Mouse (Mus musculus) heart, embryonic 16.5 days (tissue): Measurements from ENCODE around the gene Tph1. TPM values are rescaled to one million over a fixed set of nuclear protein-coding genes. Genes with fewer than 3 reads are reported as not detected.
"Not testable (repeated sequence)": the region's sequence is repeated elsewhere in the genome, so short reads cannot be mapped to it uniquely, and the experiment has no call there.

Source experiments
- ATAC-seq: fragments of 200-750 bp; cut with Nextera tagmentation; replicated peaks from 2 replicates; pipeline ENCODE4 v1.8.0; 2017; ENCODE audit warnings: moderate number of reproducible peaks; ENCODE audit not compliant: insufficient read depth, low FRiP score; ENCODE audit errors: extremely low read depth
- H3K27ac ChIP-seq: fragments of 300-500 bp; sonication (generic); 2 replicates; pipeline ENCODE4 v1.5.1; 2014; ENCODE audit warnings: mild to moderate bottlenecking, low read length, control low read depth, moderate library complexity
- H3K27me3 ChIP-seq: fragments of 300-500 bp; sonication (generic); 2 replicates; pipeline ENCODE4 v1.6.1; 2014; ENCODE audit warnings: low read length, mixed read lengths; ENCODE audit not compliant: control insufficient read depth, insufficient read depth
- H3K36me3 ChIP-seq: fragments of 300-500 bp; sonication (generic); 2 replicates; pipeline ENCODE4 v1.6.1; 2014; ENCODE audit not compliant: control insufficient read depth, insufficient read depth
- H3K4me1 ChIP-seq: fragments of 300-500 bp; sonication (generic); 2 replicates; pipeline ENCODE4 v1.6.1; 2014; ENCODE audit warnings: low read length, mixed read lengths; ENCODE audit not compliant: control insufficient read depth, insufficient read depth
- H3K4me2 ChIP-seq: fragments of 300-500 bp; sonication (generic); 2 replicates; pipeline ENCODE4 v1.6.1; 2014; ENCODE audit warnings: low read depth, mild to moderate bottlenecking, control low read depth, low read length
- H3K4me3 ChIP-seq: fragments of 300-500 bp; sonication (generic); 2 replicates; pipeline ENCODE4 v1.5.1; 2014; ENCODE audit warnings: mild to moderate bottlenecking, control low read depth, low read length
- H3K9ac ChIP-seq: fragments of 300-500 bp; sonication (generic); 2 replicates; pipeline ENCODE4 v1.6.1; 2014; ENCODE audit warnings: low read length, control low read depth
- H3K9me3 ChIP-seq: fragments of 300-500 bp; sonication (generic); replicated peaks from 2 replicates; pipeline ENCODE4 v1.6.1; 2016; ENCODE audit warnings: low read length; ENCODE audit not compliant: control insufficient read depth
- WGBS: fragments of 180-500 bp; shearing (Covaris S2); extraction: QIAGEN DNeasy Blood & Tissue Kit; methylation state at CpG from one replicate; pipeline ENCODE4 v1.1.7; 2014; 5-methylcytosine and 5-hydroxymethylcytosine counted together
- polyA plus RNA-seq: library from polyadenylated mRNA; unstranded; fragments of >200 nt; fragmentation: Nextera tagmentation; extraction: Ambion mirVana; gene quantifications from 2 replicates; pipeline ENCODE4 v1.2.1, GENCODE M21; 2015

Gene Tph1
- polyA plus RNA-seq, 1 experiment from 2014 or later, result 1.1 TPM

- H3K9me3 ChIP-seq, result no peaks in the 10 kb centered on the region
- no peak overlapping the region for H3K4me3 ChIP-seq
- 92% methylated on average over 6 of the region's 6 CpGs for WGBS
- no peak overlapping the region for H3K9ac ChIP-seq
- no peak overlapping the region for H3K4me2 ChIP-seq
- ATAC-seq, result no peak
- no peaks in the 10 kb centered on the region for H3K4me1 ChIP-seq
- no peak overlapping the region for H3K27ac ChIP-seq
- H3K36me3 ChIP-seq, result peaks cover 59% of the 10 kb centered on the region
- no peaks in the 10 kb centered on the region for H3K27me3 ChIP-seq
Observed at GRCm38 (mm10) chr7:46700521-46701025, 28.2 kb upstream of the Tph1 start.

GRCm38 (mm10) chr7:46696754-46697153, 24.4 kb upstream of the Tph1 start:
- 63% methylated on average over 1 of the region's 1 CpGs for WGBS
- no peak overlapping the region for H3K9ac ChIP-seq
- no peak overlapping the region for H3K4me3 ChIP-seq
- H3K36me3 ChIP-seq, result peaks cover 39% of the 10 kb centered on the region
- no peak overlapping the region for H3K27ac ChIP-seq
- no peak overlapping the region for H3K4me2 ChIP-seq
- no peak for ATAC-seq
- no peaks in the 10 kb centered on the region for H3K9me3 ChIP-seq
- H3K27me3 ChIP-seq, result no peaks in the 10 kb centered on the region
- H3K4me1 ChIP-seq, result no peaks in the 10 kb centered on the region

GRCm38 (mm10) chr7:46686827-46687226, 14.5 kb upstream of the Tph1 start:
- H3K36me3 ChIP-seq, result peaks cover 13% of the 10 kb centered on the region
- H3K4me2 ChIP-seq, result no peak overlapping the region
- H3K27me3 ChIP-seq, result no peaks in the 10 kb centered on the region
- H3K27ac ChIP-seq, result no peak overlapping the region
- H3K9me3 ChIP-seq, result 0 out of 2 replicates have a peak, but pooled peaks cover 3% of the 10 kb centered on the region
- H3K9ac ChIP-seq, result no peak overlapping the region
- H3K4me1 ChIP-seq, result no peaks in the 10 kb centered on the region
- ATAC-seq, result no peak
- 84% methylated on average over 5 of the region's 5 CpGs for WGBS
- H3K4me3 ChIP-seq, result no peak overlapping the region

- no peak overlapping the region for H3K4me2 ChIP-seq
- no peaks in the 10 kb centered on the region for H3K4me1 ChIP-seq
- no peaks in the 10 kb centered on the region for H3K36me3 ChIP-seq
- H3K27me3 ChIP-seq, result no peaks in the 10 kb centered on the region
- no peak overlapping the region for H3K4me3 ChIP-seq
- 0 out of 2 replicates have a peak, but pooled peaks cover 3% of the 10 kb centered on the region for H3K9me3 ChIP-seq
- H3K9ac ChIP-seq, result no peak overlapping the region
- no peak overlapping the region for H3K27ac ChIP-seq
- ATAC-seq, result no peak
Observed at GRCm38 (mm10) chr7:46680732-46681131, 8.4 kb upstream of the Tph1 start.

- 79% methylated on average over 7 of the region's 7 CpGs for WGBS
- H3K4me1 ChIP-seq, result not testable (repeated sequence)
Observed at GRCm38 (mm10) chr7:46679044-46679443, 6.7 kb upstream of the Tph1 start.

GRCm38 (mm10) chr7:46678417-46678816, 6.1 kb upstream of the Tph1 start:
- H3K27ac ChIP-seq, result no peak overlapping the region
- no peak overlapping the region for H3K4me2 ChIP-seq
- 0 out of 2 replicates have a peak, but pooled peaks cover 3% of the 10 kb centered on the region for H3K9me3 ChIP-seq
- H3K4me3 ChIP-seq, result no peak overlapping the region
- no peaks in the 10 kb centered on the region for H3K27me3 ChIP-seq
- WGBS, result 70% methylated on average over 3 of the region's 3 CpGs
- no peak for ATAC-seq
- no peaks in the 10 kb centered on the region for H3K36me3 ChIP-seq
- H3K4me1 ChIP-seq, result no peaks in the 10 kb centered on the region
- no peak overlapping the region for H3K9ac ChIP-seq

More at GRCm38 (mm10) chr7:46679044-46679443, 6.7 kb upstream of the Tph1 start:
- not testable (repeated sequence) for H3K27ac ChIP-seq, H3K27me3 ChIP-seq, ATAC-seq, H3K4me3 ChIP-seq, H3K9ac ChIP-seq, H3K36me3 ChIP-seq, H3K9me3 ChIP-seq, H3K4me2 ChIP-seq

GRCm38 (mm10) chr7:46676808-46677360, 4.5 kb upstream of the Tph1 start:
- Histone ChIP-seq H3K27me3 (no peaks in the 10 kb centered on the region), H3K4me3 (no peak overlapping the region), H3K4me2 (no peak overlapping the region), H3K27ac (no peak overlapping the region), H3K4me1 (no peaks in the 10 kb centered on the region), H3K9me3 (no peaks in the 10 kb centered on the region), H3K9ac (no peak overlapping the region), H3K36me3 (no peaks in the 10 kb centered on the region)
- 48% methylated on average over 5 of the region's 5 CpGs for WGBS
- ATAC-seq, result no peak

- Histone ChIP-seq H3K27me3 (no peaks in the 10 kb centered on the region), H3K27ac (no peak overlapping the region), H3K9me3 (no peaks in the 10 kb centered on the region), H3K4me1 (no peaks in the 10 kb centered on the region), H3K9ac (no peak overlapping the region), H3K4me3 (no peak overlapping the region), H3K4me2 (no peak overlapping the region), H3K36me3 (no peaks in the 10 kb centered on the region)
- 68% methylated on average over 8 of the region's 8 CpGs for WGBS
- no peak for ATAC-seq
Observed at GRCm38 (mm10) chr7:46675886-46676285, 3.5 kb upstream of the Tph1 start.

- no peak overlapping the region for H3K4me2 ChIP-seq
- no peak overlapping the region for H3K27ac ChIP-seq
- H3K36me3 ChIP-seq, result no peaks in the 10 kb centered on the region
- H3K4me1 ChIP-seq, result no peaks in the 10 kb centered on the region
- no peaks in the 10 kb centered on the region for H3K27me3 ChIP-seq
- no peak overlapping the region for H3K4me3 ChIP-seq
- no peak overlapping the region for H3K9ac ChIP-seq
- ATAC-seq, result no peak
- H3K9me3 ChIP-seq, result no peaks in the 10 kb centered on the region
- 82% methylated on average over 7 of the region's 7 CpGs for WGBS
Observed at GRCm38 (mm10) chr7:46675061-46675460, 2.7 kb upstream of the Tph1 start.
